Mouse (Mus musculus) embryo, embryonic 9.5 days (tissue): ENCODE results near the gene Metap1.
"Not testable (repeated sequence)": the region's sequence is repeated elsewhere in the genome, so short reads cannot be mapped to it uniquely, and the experiment has no call there.

Experiments used
- DNase-seq: peaks from one replicate; pipeline ENCODE4 v3.0.0-alpha.2; 2017; ENCODE audit errors: extremely low spot score

Metap1 gene

GRCm38 (mm10) chr3:138499854-138500740 is 10.8 kb upstream of the Metap1 start:
- DNase-seq: peak; percentile 71

GRCm38 (mm10) chr3:138498731-138499130 is 9.4 kb upstream of the Metap1 start:
- no peak for DNase-seq

GRCm38 (mm10) chr3:138495166-138496145 is 6.1 kb upstream of the Metap1 start:
- no peak for DNase-seq

GRCm38 (mm10) chr3:138494565-138494964 is 5.2 kb upstream of the Metap1 start:
- DNase-seq: no peak

- no peak for DNase-seq
Measured at GRCm38 (mm10) chr3:138493668-138494067, 4.4 kb upstream of the Metap1 start.

- no peak for DNase-seq
Measured at GRCm38 (mm10) chr3:138490034-138490337, 671 bp upstream of the Metap1 start.

- no peak for DNase-seq
Measured at GRCm38 (mm10) chr3:138488584-138489326, 560 bp downstream of the Metap1 start.

- no peak for DNase-seq
Measured at GRCm38 (mm10) chr3:138483240-138483639, 6.1 kb downstream of the Metap1 start.

- DNase-seq: no peak
Measured at GRCm38 (mm10) chr3:138481526-138482284, 7.6 kb downstream of the Metap1 start.

GRCm38 (mm10) chr3:138479489-138479888 is 9.8 kb downstream of the Metap1 start:
- DNase-seq: no peak

- DNase-seq: no peak
Measured at GRCm38 (mm10) chr3:138471066-138471465, 18.2 kb downstream of the Metap1 start.

GRCm38 (mm10) chr3:138466656-138467055 is 22.7 kb downstream of the Metap1 start:
- DNase-seq: not testable (repeated sequence)

GRCm38 (mm10) chr3:138464573-138465147 is 24.7 kb downstream of the Metap1 start:
- no peak for DNase-seq

- no peak for DNase-seq
Measured at GRCm38 (mm10) chr3:138463807-138464206, 25.5 kb downstream of the Metap1 start.

GRCm38 (mm10) chr3:138463137-138463536 is 26.2 kb downstream of the Metap1 start:
- DNase-seq: no peak

GRCm38 (mm10) chr3:138461832-138462231 is 27.5 kb downstream of the Metap1 start:
- no peak for DNase-seq

- no peak for DNase-seq
Measured at GRCm38 (mm10) chr3:138460260-138460659, 29.1 kb downstream of the Metap1 start.

- DNase-seq: no peak
Measured at GRCm38 (mm10) chr3:138458441-138458840, 30.9 kb downstream of the Metap1 start.

GRCm38 (mm10) chr3:138454711-138455435 is 34.4 kb downstream of the Metap1 start:
- DNase-seq: no peak

- DNase-seq: no peak
Measured at GRCm38 (mm10) chr3:138454234-138454633, 35.1 kb downstream of the Metap1 start.
